Mouse (Mus musculus) lung, adult 2 months (tissue): Measurements from ENCODE around the gene Nat14.

Experiments used
- CTCF ChIP-seq: fragments of 200-500 bp; IDR thresholded peaks from 2 replicates; pipeline ENCODE4 v1.5.1; 2011; ENCODE audit warnings: mild to moderate bottlenecking, low read length, control low read depth; ENCODE audit not compliant: insufficient read depth
- POLR2A ChIP-seq: fragments of 200-500 bp; IDR thresholded peaks from 2 replicates; pipeline ENCODE4 v1.6.1; 2011; ENCODE audit warnings: low read depth, mild to moderate bottlenecking, control low read depth, low read length, borderline replicate concordance; ENCODE audit errors: extremely low read depth

- no peak for TF ChIP-seq CTCF
- no peak for TF ChIP-seq POLR2A
Measured at GRCm38 (mm10) chr7:4906466-4906950, 15.3 kb upstream of the Nat14 start, which contains the start of gene Gm36210.
